Mouse (Mus musculus): ENCODE measurements around the gene Eva1c.

DNA sequence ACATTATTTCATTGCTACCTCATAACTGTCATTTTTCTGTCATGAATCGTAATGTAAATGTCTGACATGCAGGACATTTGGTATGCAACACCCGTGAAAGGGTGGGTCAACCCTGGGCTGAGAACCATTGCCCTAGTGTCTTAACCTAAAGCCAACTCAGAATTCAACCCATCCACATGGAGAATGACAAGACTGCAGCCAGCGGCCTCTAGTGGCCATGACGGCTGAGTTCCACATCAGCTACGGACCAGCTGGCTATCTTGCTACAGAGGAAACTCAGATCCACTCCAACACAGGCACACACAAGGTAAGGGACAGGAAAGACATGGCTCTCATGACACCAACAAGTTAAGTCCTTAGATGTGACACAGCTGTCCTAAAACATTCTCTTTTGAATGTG, 98.9 kb downstream of the Eva1c start:
- TF ChIP-seq TAL1 (conservative IDR thresholded peaks at IDR 0.05; ENCODE audit: low read depth, low read length) (no peak), GATA1 (IDR thresholded peaks at IDR 0.05; ENCODE audit: borderline replicate concordance, low read length) (no peak)
